Mouse (Mus musculus): ENCODE measurements around the gene Pkd1l2. TPM values are rescaled to one million over a fixed set of nuclear protein-coding genes. Genes with fewer than 3 reads are reported as not detected.

Pkd1l2 gene
- total RNA-seq (2014; rRNA removed) (0.22 and 2.0 TPM in 2 replicates), polyA plus RNA-seq (2015; fragmentation: Nextera tagmentation; extraction: Ambion mirVana) (0.05 and 0.06 TPM in 2 replicates)

DNA sequence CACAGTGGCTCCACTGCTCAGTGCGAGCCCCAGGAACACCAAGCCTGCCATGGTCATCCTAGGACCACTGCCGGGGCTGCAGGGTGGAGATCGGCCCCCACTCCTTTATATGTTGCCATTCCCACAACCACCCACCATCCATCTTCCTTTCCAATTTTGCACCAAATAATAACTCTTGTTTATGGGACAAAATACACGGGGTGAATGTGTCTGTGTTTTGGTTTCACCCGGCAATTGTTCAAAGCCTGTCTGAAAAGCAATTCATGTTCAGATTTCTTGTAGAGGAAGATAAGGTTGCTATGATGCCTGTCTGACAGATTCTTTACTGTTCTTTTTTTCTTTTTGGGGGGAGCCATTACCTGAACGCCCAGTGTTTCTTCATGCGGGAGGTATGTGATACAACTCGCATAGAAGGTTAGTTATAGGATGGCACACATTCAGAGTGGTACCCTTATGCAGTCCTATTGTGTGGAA lies at the start of gene Pkd1l2:
Pkd1l2 (minus strand) TSS at position 51 of the 474 bp plus-strand sequence.
- Histone ChIP-seq H3K9me3 (ENCODE audit: low read length) (no peaks in the 10 kb centered on the region), H3K4me2 (ENCODE audit: low read depth, low read length) (no peak within 1 kb of the TSS), H3K36me3 (ENCODE audit: insufficient read depth, low read length) (no peaks in the 10 kb centered on the region), H3K4me1 (ENCODE audit: insufficient read depth, low read length) (no peaks in the 10 kb centered on the region), H3K27me3 (ENCODE audit: insufficient read depth, low read length) (no peaks in the 10 kb centered on the region), H3K4me3 (ENCODE audit: low read length) (no peak within 1 kb of the TSS), H3K9ac (replicated peaks; ENCODE audit: low read length) (no peak within 1 kb of the TSS), H3K27ac (no peak within 1 kb of the TSS)
- ATAC-seq (no peak), DNase-seq (ENCODE audit: low spot score) (no peak)
- TF ChIP-seq CTCF (IDR thresholded peaks at IDR 0.05; ENCODE audit: low read depth): no peak
- 86% methylated on average over 8 of the region's 8 CpGs for WGBS

DNA sequence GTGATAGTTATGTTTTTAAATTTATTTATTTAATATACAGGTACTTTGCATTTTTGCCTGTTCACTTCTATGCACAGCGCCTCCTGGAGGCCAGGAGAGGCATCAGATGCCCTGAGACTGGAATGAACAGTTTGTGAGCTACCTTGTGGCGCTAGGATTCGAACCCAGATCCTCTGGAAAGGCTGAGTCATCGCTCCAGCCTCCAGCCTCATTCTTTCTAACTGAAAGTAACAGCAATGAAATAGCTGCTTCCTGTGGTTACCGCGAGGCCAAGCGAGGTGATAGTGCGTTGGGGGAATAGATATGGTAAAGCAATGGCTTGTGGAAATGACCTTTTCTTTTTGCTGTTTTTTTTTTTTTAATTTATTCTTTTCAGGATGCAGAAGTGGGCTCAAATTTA lies 44.8 kb upstream of the Pkd1l2 start:
- H3K27ac ChIP-seq: no peak overlapping the region
- H3K27me3 ChIP-seq (ENCODE audit: insufficient read depth, low read length): no peaks in the 10 kb centered on the region
- no peaks in the 10 kb centered on the region for H3K36me3 ChIP-seq (ENCODE audit: insufficient read depth, low read length)
- H3K9me3 ChIP-seq (ENCODE audit: low read length): no peaks in the 10 kb centered on the region
- ATAC-seq (no peak), DNase-seq (ENCODE audit: low spot score) (no peak)
- no peaks in the 10 kb centered on the region for H3K4me1 ChIP-seq (ENCODE audit: insufficient read depth, low read length)
- TF ChIP-seq CTCF (IDR thresholded peaks at IDR 0.05; ENCODE audit: low read depth): no peak
- WGBS: 87% methylated on average over 8 of the region's 8 CpGs
- no peak overlapping the region for H3K4me2 ChIP-seq (ENCODE audit: low read depth, low read length)
- no peak overlapping the region for H3K4me3 ChIP-seq (ENCODE audit: low read length)
- H3K9ac ChIP-seq (replicated peaks; ENCODE audit: low read length): no peak overlapping the region

GRCm38 (mm10) chr8:117126411-117126810 lies 44.2 kb upstream of the Pkd1l2 start:
- 98% methylated on average over 3 of the region's 3 CpGs for WGBS
- no peak overlapping the region for H3K9ac ChIP-seq (replicated peaks; ENCODE audit: low read length)

DNA sequence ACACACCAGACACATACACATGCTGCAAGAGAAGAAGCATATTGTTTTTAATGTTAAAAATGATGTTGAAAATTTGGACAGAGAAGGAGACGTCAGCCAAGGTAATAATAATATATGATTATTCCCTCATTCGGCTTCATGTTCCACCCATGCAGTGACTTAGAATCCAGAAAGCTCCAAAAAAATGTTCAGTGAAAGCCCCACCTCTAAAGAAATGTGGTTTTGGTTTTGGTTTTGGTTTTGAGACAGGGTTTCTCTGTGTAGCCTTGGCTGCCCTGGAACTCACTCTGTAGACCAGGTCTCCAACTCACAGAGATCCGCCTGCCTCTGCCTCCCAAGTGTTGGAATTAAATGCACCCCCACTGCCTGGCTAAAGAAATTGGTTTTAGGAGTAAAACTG lies 43.6 kb upstream of the Pkd1l2 start:
- no peak overlapping the region for H3K4me3 ChIP-seq (ENCODE audit: low read length)
- H3K27me3 ChIP-seq (ENCODE audit: insufficient read depth, low read length): no peaks in the 10 kb centered on the region
- H3K4me1 ChIP-seq (ENCODE audit: insufficient read depth, low read length): no peaks in the 10 kb centered on the region
- no peak for TF ChIP-seq CTCF (IDR thresholded peaks at IDR 0.05; ENCODE audit: low read depth)
- no peaks in the 10 kb centered on the region for H3K36me3 ChIP-seq (ENCODE audit: insufficient read depth, low read length)
- no peaks in the 10 kb centered on the region for H3K9me3 ChIP-seq (ENCODE audit: low read length)
- no peak overlapping the region for H3K9ac ChIP-seq (replicated peaks; ENCODE audit: low read length)
- no peak overlapping the region for H3K27ac ChIP-seq
- ATAC-seq (no peak), DNase-seq (ENCODE audit: low spot score) (no peak)
- WGBS: 96% methylated on average over 3 of the region's 3 CpGs
- H3K4me2 ChIP-seq (ENCODE audit: low read depth, low read length): no peak overlapping the region

More at GRCm38 (mm10) chr8:117126411-117126810, 44.2 kb upstream of the Pkd1l2 start:
- no peaks in the 10 kb centered on the region for H3K4me1 ChIP-seq (ENCODE audit: insufficient read depth, low read length)
- H3K9me3 ChIP-seq (ENCODE audit: low read length): no peaks in the 10 kb centered on the region
- H3K4me2 ChIP-seq (ENCODE audit: low read depth, low read length): no peak overlapping the region
- H3K4me3 ChIP-seq (ENCODE audit: low read length): no peak overlapping the region
- H3K27me3 ChIP-seq (ENCODE audit: insufficient read depth, low read length): no peaks in the 10 kb centered on the region
- no peak overlapping the region for H3K27ac ChIP-seq
- no peaks in the 10 kb centered on the region for H3K36me3 ChIP-seq (ENCODE audit: insufficient read depth, low read length)
- no peak for ATAC-seq
- TF ChIP-seq CTCF (IDR thresholded peaks at IDR 0.05; ENCODE audit: low read depth): no peak
- DNase-seq (ENCODE audit: low spot score): no peak

- no peaks in the 10 kb centered on the region for H3K4me1 ChIP-seq (ENCODE audit: insufficient read depth, low read length)
- H3K4me3 ChIP-seq (ENCODE audit: low read length): no peak overlapping the region
- no peaks in the 10 kb centered on the region for H3K9me3 ChIP-seq (ENCODE audit: low read length)
- H3K27ac ChIP-seq: no peak overlapping the region
- WGBS: 74% methylated on average over 13 of the region's 13 CpGs
- no peak overlapping the region for H3K4me2 ChIP-seq (ENCODE audit: low read depth, low read length)
- H3K36me3 ChIP-seq (ENCODE audit: insufficient read depth, low read length): no peaks in the 10 kb centered on the region
- no peak for TF ChIP-seq CTCF (IDR thresholded peaks at IDR 0.05; ENCODE audit: low read depth)
- DNase-seq (ENCODE audit: low spot score) (no peak), ATAC-seq (no peak)
- H3K9ac ChIP-seq (replicated peaks; ENCODE audit: low read length): no peak overlapping the region
- H3K27me3 ChIP-seq (ENCODE audit: insufficient read depth, low read length): no peaks in the 10 kb centered on the region
Measured at GRCm38 (mm10) chr8:117123850-117124633, 41.8 kb upstream of the Pkd1l2 start.

DNA sequence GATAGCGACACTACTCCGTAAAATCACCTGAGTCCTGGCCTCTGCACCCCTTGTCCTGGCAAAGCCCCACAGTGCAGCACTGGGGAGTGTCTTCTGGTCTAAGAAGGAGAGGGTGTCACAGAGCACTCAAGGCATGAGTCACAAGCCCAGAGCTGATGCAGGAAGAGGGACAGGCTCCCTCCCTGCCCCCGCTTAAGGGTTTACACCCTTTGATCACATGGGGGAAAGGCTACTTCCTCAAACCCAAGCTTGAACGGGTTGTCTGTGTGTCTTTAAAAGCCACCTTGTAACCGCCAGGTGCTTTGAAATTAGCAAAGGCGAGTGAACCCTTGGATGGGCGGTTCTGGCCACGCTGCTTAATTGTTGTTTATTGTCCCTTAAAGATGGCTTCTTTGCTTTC lies 39.0 kb upstream of the Pkd1l2 start:
- no peaks in the 10 kb centered on the region for H3K36me3 ChIP-seq (ENCODE audit: insufficient read depth, low read length)
- H3K27me3 ChIP-seq (ENCODE audit: insufficient read depth, low read length): no peaks in the 10 kb centered on the region
- ATAC-seq (no peak), DNase-seq (ENCODE audit: low spot score) (no peak)
- H3K27ac ChIP-seq: no peak overlapping the region
- H3K9ac ChIP-seq (replicated peaks; ENCODE audit: low read length): no peak overlapping the region
- 75% methylated on average over 8 of the region's 8 CpGs for WGBS
- H3K4me3 ChIP-seq (ENCODE audit: low read length): no peak overlapping the region
- H3K9me3 ChIP-seq (ENCODE audit: low read length): no peaks in the 10 kb centered on the region
- no peak overlapping the region for H3K4me2 ChIP-seq (ENCODE audit: low read depth, low read length)
- no peaks in the 10 kb centered on the region for H3K4me1 ChIP-seq (ENCODE audit: insufficient read depth, low read length)
- no peak for TF ChIP-seq CTCF (IDR thresholded peaks at IDR 0.05; ENCODE audit: low read depth)

DNA sequence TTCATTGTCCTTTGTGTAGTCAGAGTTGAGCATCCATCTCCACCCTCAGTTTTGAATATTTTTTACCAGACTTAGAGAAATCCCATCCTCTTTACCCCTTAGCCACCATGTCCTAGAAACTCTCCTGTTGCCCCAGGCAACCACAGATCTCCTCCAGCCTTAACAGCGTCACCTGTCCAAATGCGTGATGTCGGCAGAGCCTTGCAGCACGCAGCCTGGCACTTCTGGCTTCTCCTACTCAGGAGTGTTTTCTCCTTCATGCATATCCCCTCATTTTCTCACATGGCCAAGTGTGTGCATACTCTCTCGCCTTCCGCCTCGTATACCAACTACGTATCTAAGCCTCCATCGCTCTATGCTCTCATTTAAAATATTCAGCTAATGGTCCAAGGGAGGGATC lies 36.2 kb upstream of the Pkd1l2 start:
- 0 out of 2 replicates have a peak, but pooled peaks cover 10% of the 10 kb centered on the region for H3K4me1 ChIP-seq (ENCODE audit: insufficient read depth, low read length)
- H3K27me3 ChIP-seq (ENCODE audit: insufficient read depth, low read length): no peaks in the 10 kb centered on the region
- WGBS: 85% methylated on average over 9 of the region's 9 CpGs
- no peak overlapping the region for H3K4me2 ChIP-seq (ENCODE audit: low read depth, low read length)
- TF ChIP-seq CTCF (IDR thresholded peaks at IDR 0.05; ENCODE audit: low read depth): no peak
- H3K9ac ChIP-seq (replicated peaks; ENCODE audit: low read length): no peak overlapping the region
- ATAC-seq: no peak
- no peaks in the 10 kb centered on the region for H3K36me3 ChIP-seq (ENCODE audit: insufficient read depth, low read length)
- no peaks in the 10 kb centered on the region for H3K9me3 ChIP-seq (ENCODE audit: low read length)
- no peak for DNase-seq (ENCODE audit: low spot score)
- H3K4me3 ChIP-seq (ENCODE audit: low read length): no peak overlapping the region
- no peak overlapping the region for H3K27ac ChIP-seq
